Mouse (Mus musculus) cortical plate, adult 2 months (tissue): ENCODE results near the gene Unc5a.

ENCODE experiments used
- CTCF ChIP-seq: fragments of 200-500 bp; IDR thresholded peaks from 2 replicates; pipeline ENCODE4 v1.5.1; 2011; ENCODE audit warnings: mild to moderate bottlenecking, control low read depth, low read length; ENCODE audit not compliant: insufficient read depth; ENCODE audit errors: extremely low read depth
- POLR2A ChIP-seq: fragments of 200-500 bp; IDR thresholded peaks from 2 replicates; pipeline ENCODE4 v1.6.1; 2011; ENCODE audit warnings: mild to moderate bottlenecking, low read length, control low read depth; ENCODE audit not compliant: insufficient read depth; ENCODE audit errors: extremely low read depth

DNA sequence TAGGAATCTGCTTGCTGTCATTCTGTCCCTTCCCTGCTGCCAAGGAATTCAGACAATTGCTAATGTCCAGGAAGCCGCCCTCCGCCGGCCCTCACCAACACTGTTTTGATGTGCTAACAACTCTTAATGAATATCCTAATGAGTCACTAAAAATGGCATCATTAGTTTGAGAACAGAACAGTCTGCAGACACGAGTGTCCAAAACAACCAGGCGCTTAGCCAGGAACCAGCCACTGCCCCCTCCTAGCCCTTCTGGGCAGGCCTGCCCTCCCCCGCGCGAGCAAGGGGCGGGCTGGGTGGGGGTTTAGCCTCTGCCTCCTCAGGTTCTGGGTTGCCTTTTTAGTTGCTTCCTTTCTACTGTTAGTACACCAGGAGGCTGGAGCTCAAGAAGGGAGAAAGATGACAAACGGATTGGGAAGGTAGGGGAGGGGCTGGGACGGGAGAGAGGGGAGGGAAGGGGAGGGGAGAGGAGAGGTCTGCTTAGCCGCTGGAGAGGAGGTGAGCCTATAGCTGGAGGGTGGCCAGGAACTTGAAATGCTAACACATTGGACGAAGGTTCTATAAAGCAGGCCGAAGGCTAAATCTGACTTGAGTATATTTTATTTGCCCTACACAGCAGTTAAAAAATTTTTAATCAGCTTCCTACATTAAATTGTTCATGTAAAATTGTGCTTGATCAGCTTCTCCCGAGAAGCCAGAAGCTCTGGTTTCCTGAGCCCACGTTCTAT is 36.2 kb upstream of the Unc5a start:
- no peak for TF ChIP-seq CTCF
- TF ChIP-seq POLR2A = no peak
